Mouse (Mus musculus): Measurements from ENCODE around the gene Lamc1. TPM values are rescaled to one million over a fixed set of nuclear protein-coding genes. Genes with fewer than 3 reads are reported as not detected.

Gene Lamc1
- total RNA-seq, 2 experiments from 2014 or later: 25.3 to 34.8 TPM

DNA sequence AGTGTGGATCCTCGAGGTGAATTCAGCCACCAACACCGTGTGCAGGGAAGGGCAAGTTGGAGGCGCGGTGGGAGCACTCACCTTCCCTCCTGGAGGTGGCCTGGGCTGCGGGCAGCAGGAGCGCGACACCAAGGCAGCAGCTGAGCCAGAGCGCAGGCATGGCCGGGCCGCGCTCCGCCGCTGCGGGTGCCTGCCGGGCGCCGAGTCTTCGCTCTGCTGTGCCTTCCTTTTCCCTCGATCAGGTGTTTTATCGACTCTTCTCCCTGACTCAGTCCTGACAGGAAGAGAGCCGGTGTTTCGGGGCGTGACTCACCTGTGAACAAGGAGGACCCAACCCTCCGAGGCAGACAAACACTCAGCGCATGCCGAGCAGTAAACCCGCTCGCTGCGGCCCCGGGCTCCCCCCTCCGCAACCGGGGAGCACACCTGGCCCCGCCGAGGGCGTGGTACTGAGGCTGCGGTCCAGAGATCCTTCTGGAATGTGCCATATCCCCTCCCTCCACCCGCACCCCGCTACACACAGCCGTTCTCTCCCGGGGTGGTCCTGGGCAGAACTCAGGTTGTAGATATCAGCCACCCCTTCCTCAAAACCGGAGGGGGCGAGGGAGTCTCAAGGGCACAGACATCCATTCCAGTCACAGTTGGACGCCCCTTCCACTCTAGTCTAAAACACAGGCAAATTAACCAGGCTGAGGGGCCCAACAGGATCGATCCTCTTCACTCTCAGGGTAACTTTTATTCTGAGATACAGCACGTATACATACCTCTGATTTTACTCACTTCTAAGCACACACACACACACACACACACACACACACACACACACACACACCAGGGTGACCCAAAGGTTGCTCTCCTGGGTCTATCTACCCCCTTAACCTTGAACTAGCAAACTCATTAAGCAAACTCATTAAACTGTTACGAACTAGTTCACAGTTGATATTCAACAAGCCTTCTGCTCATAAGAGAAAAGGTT lies 146.5 kb downstream of the Lamc1 start, which contains the start of gene Lamc2:
Gene Lamc2 (minus strand): TSS at position 620 of the 976 bp plus-strand sequence.
- no peak for DNase-seq

DNA sequence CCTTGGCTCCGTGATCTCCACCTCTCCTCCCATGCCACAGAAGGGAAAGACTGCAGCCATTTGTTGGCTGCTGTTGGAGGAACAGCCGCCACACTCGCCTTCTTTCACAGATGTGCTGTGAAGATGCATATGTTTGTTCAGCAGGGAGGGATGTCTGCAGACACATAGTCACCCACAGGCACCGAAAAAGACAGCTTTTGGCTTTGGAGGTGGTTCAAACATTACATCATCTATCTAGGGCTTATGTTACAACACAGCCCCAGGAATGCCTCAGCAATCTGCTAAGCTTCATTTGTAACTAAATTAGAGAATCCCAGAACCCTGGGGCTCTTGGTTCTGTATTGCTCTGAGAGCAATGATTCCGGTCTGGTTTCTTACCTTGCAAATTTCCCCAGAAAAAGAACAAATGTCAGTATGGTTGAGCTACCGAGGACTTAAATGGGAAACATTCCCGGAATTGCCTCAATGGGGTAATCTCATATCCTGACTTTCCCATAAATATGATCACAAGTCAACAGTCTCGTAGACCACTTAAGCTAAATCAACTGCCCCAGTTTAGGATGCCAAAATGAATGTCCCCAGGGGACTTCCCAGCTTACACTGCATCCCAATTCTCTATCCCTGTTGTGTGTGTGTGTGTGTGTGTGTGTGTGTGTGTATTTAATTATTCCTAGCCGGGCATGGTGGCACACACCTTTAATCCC lies 151.8 kb downstream of the Lamc1 start:
- peak; percentile 52 to 60 for DNase-seq

DNA sequence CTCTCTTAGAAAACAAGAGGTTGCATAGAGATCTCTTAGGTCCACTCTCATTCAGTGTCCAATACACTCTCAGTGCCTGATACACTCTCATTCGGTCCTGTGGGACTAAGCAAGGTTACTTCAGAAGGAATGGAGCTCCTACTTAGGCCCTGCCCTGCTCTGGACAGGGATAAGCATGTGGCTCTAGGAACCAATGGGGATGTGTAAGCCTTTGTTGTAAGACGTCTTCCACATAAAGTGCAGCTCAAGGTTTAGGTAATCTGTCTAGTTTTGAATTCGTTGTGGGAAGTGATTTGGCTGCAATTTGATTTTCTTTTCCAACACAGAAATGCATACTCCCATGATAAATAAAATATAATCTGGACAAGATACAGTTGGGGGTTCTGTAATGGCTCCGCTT lies 152.4 kb downstream of the Lamc1 start:
- no peak for DNase-seq

DNA sequence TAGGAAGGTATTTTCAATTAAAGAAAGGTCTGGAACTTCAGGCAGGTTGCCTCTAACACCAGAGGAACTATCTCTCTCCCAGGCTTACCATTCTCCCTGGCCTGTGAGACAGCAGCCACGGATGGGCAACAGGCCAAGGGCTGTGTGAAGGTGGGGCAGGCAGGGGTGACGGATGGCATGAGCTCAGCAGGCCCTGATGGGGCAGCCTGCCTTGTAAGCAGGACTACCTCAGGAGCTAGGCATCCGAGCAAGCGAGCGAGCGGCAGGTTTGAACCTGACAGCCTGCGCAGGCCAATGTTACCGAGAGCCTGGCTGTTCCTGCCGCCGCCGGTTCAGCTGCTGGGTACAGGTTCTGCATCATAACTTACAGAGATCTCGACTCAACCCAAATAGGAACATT lies 157.8 kb downstream of the Lamc1 start:
- DNase-seq: no peak

DNA sequence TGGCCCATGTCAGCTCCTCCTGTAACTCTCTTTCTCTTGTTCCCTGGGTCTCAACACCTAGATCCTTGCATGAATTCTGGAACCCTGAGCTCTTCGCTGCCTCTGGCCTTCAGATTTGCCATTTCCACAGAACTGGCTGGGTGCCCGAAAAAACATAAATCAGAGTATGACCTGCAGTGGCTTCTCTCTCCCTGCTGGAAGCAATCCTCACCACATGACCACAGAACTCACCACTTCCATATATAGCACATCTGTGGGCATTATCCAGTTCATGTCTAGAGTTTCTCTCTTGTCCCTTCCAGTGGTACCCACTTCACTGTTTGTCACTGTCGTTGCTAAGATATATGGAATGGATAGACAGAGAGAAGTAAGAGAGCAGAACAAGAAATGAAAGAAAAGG lies 159.3 kb downstream of the Lamc1 start:
- no peak for DNase-seq

DNA sequence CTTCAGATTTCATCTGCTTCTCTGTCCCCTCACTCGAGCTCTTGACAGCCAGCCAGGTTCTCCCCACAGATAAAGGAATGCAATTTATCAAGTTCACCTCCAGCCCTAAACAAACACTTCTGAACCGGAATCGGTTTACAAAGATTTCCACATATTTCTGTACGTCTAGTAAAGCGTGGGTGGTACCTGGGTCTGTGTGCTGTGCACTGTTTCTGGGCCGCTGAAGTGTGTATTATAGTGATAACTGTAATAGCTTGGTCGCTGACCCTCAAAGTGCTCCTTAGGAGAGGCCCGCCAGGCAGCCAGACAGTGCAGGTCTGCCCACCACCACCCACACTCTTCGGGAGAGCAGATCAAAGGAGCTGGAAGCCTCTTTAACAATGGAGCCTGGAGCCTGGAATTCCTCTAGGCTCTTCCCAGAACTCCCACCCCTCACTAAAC lies 160.3 kb downstream of the Lamc1 start:
- no peak for DNase-seq

DNA sequence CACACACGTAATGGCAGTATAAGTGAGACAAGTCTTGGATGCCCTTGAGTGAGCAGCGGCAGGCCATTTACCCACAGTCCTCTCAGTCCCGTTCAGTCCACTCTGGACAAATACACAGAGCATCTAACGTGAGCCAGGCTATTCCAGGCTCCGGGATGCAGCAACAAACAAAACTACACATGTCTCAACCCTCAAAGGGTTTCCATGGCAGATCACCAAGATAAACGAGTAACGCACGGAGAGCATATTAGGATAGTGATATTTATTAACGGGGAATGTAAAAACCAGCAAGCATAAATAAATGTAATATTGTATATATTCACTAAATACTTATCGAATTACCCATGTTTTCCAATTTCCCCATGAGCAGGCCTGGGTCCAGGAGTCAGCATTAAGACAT lies 161.6 kb downstream of the Lamc1 start:
- DNase-seq: no peak

Other genes starting within 250 kb of the Lamc1 start
- 1 to 10 TPM; 1.6 to 2.1 TPM for gene Lamc2, start 146.3 kb downstream of the Lamc1 start, total RNA-seq (2021)
- 1 to 10 TPM; 3.8 to 6.0 TPM for gene Shcbp1l, start 92.4 kb upstream of the Lamc1 start, total RNA-seq (2021)
- gene Dhx9, start 154.9 kb upstream of the Lamc1 start, total RNA-seq (2021): 100 to 1,000 TPM; 119 to 124 TPM
- gene Npl, start 217.3 kb upstream of the Lamc1 start, total RNA-seq (2021): 1 to 10 TPM; 3.5 TPM

Measured in layer of hippocampus, postnatal 36 days (tissue).